Mouse (Mus musculus) skeletal muscle tissue, postnatal 0 days (tissue): ENCODE data around the gene Vipr2. TPM values are rescaled to one million over a fixed set of nuclear protein-coding genes. Genes with fewer than 3 reads are reported as not detected.

Source experiments
- microRNA-seq, 2 experiments: library from miRNA; unstranded; fragments of <30 nt; microRNA quantifications; one replicate each; pipeline ENCODE4; 2016
- polyA plus RNA-seq: library from polyadenylated mRNA; unstranded; fragments of >200 nt; fragmentation: Nextera tagmentation; extraction: Ambion mirVana; gene quantifications from 2 replicates; pipeline ENCODE4 v1.2.1, GENCODE M21; 2015

Vipr2 gene
- polyA plus RNA-seq: 0.72 and 1.3 TPM in 2 replicates

DNA sequence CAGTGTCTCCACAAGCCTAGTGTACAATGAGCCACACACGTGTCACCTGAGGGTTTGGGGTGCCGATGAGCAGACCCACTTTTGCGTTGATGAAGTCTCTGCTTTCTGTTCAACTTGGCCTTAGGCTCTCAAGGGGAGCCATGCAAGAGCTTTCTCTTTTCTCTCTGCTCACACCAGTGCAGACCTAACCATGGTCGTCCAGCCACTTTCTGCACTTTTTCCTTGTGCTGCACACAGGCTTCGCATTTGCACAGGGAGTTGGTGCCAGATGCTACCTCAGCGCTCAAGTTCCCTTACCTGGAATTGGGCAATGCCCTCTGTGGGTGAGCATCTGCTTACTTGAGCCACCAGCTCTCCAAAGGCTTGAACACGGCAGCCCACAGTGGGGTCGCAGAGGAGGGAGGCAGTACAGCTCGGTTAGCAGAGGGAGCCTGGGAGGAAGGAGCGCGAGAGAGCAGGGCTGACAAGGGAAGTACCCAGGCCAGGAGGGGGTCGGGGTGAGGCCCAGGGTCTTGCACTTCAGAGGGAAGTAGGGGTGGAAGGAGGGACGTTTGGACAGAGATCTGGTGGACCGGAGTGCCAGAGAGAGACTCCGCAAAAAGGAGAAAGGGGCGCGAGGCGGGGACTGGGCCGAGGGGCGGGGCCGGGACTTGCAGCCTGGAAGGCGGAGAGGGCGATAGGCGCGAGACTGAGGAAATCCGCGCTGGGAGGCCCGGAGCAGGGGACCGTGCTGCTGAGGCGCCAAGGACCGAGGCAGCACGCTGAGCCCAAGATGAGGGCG is at the start of gene Vipr2:
TSS of gene Vipr2 (plus strand) at position 653 of the 781 bp plus-strand sequence.

DNA sequence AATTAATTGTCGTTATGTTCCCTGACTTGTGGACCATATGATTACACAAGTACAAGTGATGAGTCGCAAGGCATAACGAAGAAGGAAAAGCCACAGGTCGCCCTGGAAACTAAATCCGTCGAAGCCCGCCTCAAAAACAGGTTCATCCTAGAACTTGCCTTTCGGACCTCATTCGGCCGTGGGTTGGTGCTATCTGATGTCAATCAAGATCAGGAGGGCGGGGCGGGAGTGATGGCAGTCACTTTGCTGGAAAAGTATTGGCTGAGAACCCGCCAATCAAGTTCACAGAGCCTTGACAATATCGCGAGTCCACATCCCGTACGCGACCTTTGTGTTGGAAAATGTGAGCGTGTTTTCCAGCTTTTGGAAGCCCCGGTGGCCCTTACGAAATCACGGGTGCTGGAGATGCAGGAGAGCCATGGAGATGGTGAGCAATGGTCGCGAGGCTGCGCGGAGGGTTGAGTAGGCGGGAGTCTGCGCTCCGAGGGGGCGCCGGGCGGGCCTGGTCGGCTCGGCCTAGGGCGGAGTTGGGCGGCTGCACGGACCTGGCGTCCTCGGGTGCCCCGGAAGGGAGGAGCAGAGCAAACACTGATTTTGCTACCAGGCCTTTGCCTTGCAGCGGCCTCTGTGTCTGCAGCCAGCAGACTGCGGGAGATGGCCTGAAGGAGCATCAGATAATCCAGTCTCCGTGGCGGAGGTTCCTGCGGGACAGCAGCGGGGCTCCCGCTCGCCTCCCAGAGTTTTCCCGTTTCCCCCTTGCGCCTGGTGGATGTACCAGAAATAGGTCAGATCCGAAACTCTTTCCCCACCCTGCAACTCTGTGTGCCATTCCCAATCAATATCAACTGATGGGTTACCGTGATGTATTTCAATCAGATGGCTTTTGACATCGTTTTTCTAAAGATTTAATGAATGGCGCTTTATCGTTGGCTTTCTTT is 29.8 kb upstream of the Vipr2 start, which contains the start of gene Zfp386:
TSS of gene Zfp386 (plus strand) at position 285 of the 938 bp plus-strand sequence.

Small RNA genes within 50 kb of the gene (microRNA-seq; reads per million reads assigned to microRNA genes)
- 0 reads per million in 2 experiments for gene Gm44372

Other genes with a start within 250 kb of the Vipr2 start
- gene Zfp386, start 30.0 kb upstream of the Vipr2 start, polyA plus RNA-seq: 29.2 and 30.4 TPM in 2 replicates
- 9.0 and 10.5 TPM in 2 replicates for gene Wdr60, start 185.3 kb downstream of the Vipr2 start, polyA plus RNA-seq
- gene Gm11027, start 197.7 kb downstream of the Vipr2 start, polyA plus RNA-seq: not detected in 2 replicates
- 9.9 and 10.0 TPM in 2 replicates for gene Esyt2, start 203.5 kb downstream of the Vipr2 start, polyA plus RNA-seq